Mouse (Mus musculus): ENCODE measurements at regions not wholly inside any gene's neighbourhood (a gene's known extent, or its start where the extent isn't known, plus 50 kb on each side); places are given as distances from the start of the nearest gene placed in this dataset.

DNA sequence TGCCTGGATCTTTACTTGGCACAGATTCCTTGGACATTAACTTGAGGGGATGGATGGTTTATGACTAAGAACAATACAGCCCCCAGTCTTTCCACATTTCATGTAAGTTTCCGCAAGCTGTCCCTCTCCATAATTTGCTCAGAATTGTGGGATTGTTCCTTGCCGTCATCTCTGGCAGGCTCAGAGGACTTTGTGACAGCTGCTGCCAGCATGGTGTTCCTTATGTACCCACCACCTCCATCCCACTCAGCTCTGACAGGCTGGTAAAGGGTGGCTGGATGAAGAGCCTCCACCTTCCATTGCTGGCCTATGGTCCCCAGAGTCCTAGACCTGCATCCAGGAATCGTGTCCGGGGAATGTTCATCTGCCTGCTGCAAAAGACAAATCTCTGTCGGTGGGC, 119.1 kb downstream of the Erv3 start:
- in situ Hi-C loops (cut with MboI; ENCODE audit: unreplicated experiment in 2 of 2): no loop called here

DNA sequence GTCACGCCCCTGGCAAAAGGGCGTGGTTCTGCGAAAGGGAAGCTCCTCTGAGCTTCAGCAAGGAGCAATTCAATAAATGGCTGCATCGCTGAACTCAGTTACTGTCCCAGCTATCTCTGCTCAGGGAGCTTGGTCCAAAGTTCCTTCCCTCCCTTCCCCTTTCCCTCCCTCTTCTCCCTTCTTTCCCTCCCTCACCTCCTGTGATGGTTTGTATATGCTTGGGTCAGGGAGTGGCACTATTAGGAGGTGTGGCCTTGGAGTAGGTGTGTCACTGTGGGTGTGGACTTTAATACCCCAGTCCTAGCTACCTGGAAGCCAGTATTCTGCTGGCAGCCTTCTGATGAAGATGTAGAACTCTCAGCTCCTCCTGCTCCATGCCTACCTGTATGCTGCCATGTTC, 120.5 kb downstream of the Erv3 start:
- in situ Hi-C loops (cut with MboI; ENCODE audit: unreplicated experiment in 2 of 2): no loop called here

DNA sequence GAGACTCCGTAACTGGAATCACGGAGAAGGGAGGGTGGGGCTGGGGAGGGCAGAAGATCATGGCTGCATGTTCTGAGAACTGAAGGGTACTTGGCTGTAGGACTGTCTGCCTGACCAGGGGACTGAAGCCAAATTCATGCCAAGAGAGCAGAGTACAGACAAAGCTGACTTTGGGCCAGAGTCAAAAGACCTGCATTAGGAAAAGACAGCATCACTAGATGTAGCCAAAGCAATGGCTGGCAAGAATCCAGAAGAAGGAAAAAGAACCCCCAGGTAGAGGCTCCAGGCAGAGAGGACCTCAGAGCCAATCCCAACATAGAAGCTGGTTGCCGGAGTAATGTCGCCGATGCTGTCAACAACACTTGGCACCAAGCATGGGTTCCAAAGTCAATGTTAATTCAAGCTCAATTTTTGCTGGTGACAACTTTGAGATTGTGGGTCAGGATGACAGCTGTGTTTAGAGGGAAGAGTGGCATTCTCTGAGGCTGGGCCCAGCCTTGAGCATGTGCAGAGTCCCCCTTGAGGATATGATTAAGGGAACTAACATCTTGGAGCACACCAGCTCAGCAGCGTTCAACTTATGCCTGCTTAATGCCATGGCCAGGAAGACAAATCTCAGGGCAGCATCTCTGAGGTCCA, 124.7 kb downstream of the Erv3 start:
- in situ Hi-C loops (cut with MboI; ENCODE audit: unreplicated experiment in 2 of 2): no loop called here

DNA sequence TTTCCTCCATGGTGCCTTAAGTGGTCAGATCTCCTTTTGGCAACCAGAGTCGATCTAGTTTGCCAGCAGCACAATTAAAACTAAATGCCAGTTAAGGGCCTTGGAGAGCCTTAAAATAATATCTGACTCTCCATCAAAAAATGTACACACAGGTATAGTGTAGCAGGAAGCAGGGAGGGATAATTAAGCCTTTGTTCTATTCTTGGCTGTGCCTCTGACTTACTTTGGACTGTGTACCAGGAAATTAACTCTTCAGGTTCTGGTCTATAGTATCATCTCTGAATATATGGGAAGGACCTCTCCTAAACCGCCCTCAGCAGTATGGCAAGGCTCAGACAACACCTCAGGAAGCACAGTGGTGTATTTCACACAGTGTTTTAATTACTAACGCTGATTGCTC, 133.0 kb downstream of the Erv3 start:
- in situ Hi-C loops (cut with MboI; ENCODE audit: unreplicated experiment in 2 of 2): no loop called here

GRCm38 (mm10) chr2:131721631-131722545, 137.7 kb downstream of the Erv3 start:
- in situ Hi-C loops (cut with MboI; ENCODE audit: unreplicated experiment in 2 of 2): no loop called here

DNA sequence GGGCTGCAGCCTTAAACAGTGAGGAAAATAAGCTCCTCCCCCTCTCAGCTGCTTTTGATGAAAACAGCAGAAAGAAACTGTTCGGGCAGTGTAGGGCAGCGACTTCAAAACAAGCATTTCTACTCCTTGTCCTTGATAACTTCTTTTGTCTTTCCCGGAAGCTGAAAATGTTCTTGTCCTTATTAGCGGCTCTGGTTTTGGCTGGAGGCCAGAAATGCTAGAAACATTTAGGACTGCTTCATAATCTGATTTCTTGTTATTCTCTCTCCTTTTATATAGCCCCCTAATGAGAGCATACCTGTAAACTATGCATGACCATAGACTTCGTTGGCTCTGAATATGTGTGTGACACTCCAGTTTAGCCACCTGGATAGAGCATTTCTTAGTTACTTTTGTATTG, 142.0 kb downstream of the Erv3 start:
- in situ Hi-C loops (cut with MboI; ENCODE audit: unreplicated experiment in 2 of 2): no loop called here

DNA sequence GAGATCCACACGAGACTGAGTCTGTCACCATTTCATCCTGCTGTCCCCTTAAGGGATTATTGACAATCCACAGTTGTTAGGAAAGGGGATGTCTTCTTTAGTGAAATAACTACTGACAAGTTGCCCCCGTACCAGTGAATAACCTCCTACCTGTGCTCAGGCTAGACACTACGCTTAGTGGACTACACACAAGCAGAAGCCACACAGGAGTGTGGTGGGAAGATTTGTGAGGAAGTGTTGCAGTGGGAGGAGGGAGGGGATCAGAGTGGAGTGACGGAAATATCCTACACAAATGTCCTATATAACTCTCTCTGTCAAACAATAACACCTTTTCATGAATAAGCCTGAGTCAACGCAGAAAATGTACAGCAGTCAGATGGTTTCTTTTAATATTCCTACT, 142.7 kb downstream of the Erv3 start:
- in situ Hi-C loops (cut with MboI; ENCODE audit: unreplicated experiment in 2 of 2): no loop called here

- in situ Hi-C loops (cut with MboI; ENCODE audit: unreplicated experiment in 2 of 2): no loop called here
These were observed 144.2 kb downstream of the Erv3 start for GRCm38 (mm10) chr2:131715381-131715780.

GRCm38 (mm10) chr2:131711886-131712285, 147.7 kb downstream of the Erv3 start:
- in situ Hi-C loops (cut with MboI; ENCODE audit: unreplicated experiment in 2 of 2): no loop called here

- in situ Hi-C loops (cut with MboI; ENCODE audit: unreplicated experiment in 2 of 2): no loop called here
These were observed 144.5 kb upstream of the Adra1d start for GRCm38 (mm10) chr2:131706565-131706964.

DNA sequence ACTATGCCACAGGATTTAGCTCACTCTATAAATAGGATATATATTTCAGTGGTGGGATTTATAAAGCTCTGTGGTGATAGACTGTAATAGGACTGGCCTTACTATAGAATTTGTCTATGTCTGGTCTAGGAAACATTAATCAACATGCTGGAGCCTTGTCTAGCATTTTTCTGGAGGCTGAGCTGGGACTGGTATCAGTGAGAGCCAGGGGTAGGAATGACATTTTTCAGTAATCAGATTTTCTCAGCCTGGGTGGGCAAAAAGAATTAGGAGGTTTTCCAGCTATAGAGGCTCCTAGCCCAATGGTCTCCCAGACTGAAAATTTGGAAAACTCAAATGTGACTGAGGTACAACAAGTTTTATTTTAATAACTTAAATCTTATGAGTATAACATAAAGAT, 142.3 kb upstream of the Adra1d start:
- in situ Hi-C loops (cut with MboI; ENCODE audit: unreplicated experiment in 2 of 2): no loop called here

DNA sequence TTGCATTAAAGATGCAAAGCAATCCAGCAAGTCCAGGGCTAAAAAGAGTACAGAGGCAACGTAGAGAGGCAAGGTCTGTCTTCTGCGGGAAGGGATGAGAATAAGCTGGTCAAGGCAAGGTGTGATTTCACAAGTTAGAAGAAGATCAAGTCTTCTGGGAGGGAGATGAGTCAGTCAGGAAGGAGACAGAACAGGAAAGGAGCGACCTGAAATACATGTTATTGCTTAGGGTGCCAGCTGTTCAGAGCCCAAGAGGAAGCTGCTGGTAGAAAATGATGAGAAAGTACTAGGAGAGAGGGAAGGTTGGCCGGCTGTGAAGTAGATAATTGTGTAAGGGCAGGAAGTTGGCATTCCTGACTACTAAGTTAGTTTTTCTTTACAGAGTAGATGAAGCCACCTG, 140.1 kb upstream of the Adra1d start:
- in situ Hi-C loops (cut with MboI; ENCODE audit: unreplicated experiment in 2 of 2): no loop called here

GRCm38 (mm10) chr2:131699798-131700197, 137.7 kb upstream of the Adra1d start:
- in situ Hi-C loops (cut with MboI; ENCODE audit: unreplicated experiment in 2 of 2): no loop called here

- in situ Hi-C loops (cut with MboI; ENCODE audit: unreplicated experiment in 2 of 2): no loop called here
These were observed 136.2 kb upstream of the Adra1d start for GRCm38 (mm10) chr2:131698008-131698965.

DNA sequence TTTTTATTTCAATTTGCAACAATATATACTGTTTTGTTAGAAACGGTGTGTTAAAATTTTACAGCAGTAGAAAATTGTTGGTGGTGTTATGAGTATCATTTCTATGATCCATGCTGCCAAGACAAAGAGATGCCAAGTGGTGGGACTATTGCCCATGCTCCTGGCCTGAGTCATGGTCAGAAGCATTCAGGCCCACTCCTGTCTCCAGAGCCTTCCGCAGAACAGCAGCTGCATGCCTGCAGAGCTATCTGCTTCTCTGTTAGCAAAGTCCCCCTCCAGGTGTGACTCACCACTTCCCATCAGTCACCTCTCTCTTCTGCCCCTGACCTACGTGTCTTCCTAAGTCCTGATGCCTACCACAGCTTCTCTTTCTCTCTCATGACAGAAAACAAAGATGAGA, 134.2 kb upstream of the Adra1d start:
- in situ Hi-C loops (cut with MboI; ENCODE audit: unreplicated experiment in 2 of 2): no loop called here

GRCm38 (mm10) chr2:131689996-131690395, 127.9 kb upstream of the Adra1d start:
- in situ Hi-C loops (cut with MboI; ENCODE audit: unreplicated experiment in 2 of 2): no loop called here

DNA sequence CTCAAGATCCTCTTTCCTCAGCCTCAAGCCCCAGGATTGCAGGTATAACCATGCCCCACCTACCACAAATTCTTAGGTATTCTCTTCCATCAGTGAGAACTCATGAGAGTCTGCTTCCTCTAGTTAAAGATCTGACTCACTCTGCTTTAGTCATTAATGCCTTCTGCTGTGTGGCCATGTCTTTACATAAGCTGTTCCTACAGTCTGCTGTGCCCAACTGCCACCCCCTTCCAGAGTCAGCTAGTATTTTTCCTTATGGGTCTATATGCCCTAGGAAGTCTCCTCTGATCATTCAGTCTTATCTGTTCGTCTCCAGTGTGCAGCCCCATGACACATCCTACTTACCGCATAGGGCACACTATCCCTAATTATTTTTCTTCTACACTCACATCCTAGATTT, 126.2 kb upstream of the Adra1d start:
- in situ Hi-C loops (cut with MboI; ENCODE audit: unreplicated experiment in 2 of 2): no loop called here

- in situ Hi-C loops (cut with MboI; ENCODE audit: unreplicated experiment in 2 of 2): no loop called here
These were observed 125.4 kb upstream of the Adra1d start for GRCm38 (mm10) chr2:131687449-131687848.

DNA sequence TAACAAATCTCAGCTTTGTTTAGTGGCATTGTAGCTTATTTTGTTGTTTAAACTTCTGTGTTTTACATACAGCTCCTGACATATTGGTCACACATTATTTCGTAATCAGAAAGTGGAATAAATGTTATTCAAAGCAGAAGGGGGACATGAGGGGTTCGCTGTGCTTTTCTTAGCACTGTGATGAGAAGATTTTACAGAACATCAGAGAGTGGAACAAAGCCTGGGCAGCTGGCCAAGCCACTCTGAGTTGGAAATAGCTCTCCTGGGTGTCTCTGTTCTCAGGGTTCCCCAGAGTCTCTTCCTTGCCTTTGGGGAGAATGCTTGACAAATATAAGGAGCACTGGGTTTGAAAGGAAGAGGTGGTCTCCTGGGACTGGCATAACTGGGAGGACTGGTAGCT, 124.7 kb upstream of the Adra1d start:
- in situ Hi-C loops (cut with MboI; ENCODE audit: unreplicated experiment in 2 of 2): no loop called here

DNA sequence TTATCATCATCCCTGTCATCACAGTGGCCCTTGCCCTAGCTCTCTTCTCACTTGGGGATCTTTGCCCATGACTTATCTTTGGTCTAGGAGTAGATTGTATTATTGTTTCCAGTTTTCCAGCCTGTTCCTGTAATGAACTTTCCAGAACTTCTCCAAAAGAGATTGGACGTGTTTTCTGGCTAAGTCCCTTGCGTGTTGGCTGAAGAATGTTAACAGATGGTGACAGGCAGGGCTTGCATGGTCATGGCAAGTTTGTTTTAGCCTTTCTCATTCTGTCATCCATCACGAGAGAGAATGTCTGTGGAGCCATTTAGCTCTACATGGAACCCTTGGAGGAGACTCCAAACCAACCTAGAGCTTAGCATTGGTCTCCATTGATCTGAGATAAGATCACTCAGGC, 123.2 kb upstream of the Adra1d start:
- in situ Hi-C loops (cut with MboI; ENCODE audit: unreplicated experiment in 2 of 2): no loop called here

DNA sequence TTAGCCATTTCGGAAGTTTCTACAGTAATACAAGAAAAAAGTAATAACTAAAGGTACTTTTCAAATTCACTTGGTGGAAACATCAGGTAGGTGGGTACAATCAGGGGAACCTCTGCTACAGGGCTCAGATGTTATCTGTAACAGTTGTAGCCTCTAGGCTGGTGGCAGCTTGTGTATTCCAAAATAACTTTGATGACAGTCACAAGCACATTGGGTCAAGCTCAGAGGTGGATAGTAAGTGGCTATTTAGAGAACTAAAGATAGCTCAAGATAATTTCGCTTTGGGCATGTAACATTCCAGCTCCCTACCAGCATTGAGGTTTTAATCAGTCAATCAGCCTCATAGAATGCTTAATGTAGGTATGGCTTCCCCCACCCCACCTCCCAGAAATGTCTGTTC, 121.7 kb upstream of the Adra1d start:
- in situ Hi-C loops (cut with MboI; ENCODE audit: unreplicated experiment in 2 of 2): no loop called here

Data from v-Abl transformed pro-B cells (cell line).